Mouse (Mus musculus) ES-E14 (cell line): ENCODE results near the gene Chst15.

Experiments
- CHD2 ChIP-seq: IDR thresholded peaks from 2 replicates; pipeline ENCODE4 v1.6.1; 2014; ENCODE audit warnings: mild to moderate bottlenecking, low read depth, low read length, inconsistent platforms
- HCFC1 ChIP-seq: IDR thresholded peaks from 2 replicates; pipeline ENCODE4 v1.6.1; 2012; ENCODE audit warnings: low read length, inconsistent platforms, borderline replicate concordance; ENCODE audit not compliant: insufficient read depth
- MAFK ChIP-seq: IDR thresholded peaks from 2 replicates; pipeline ENCODE4 v1.6.1; 2014; ENCODE audit warnings: mild to moderate bottlenecking, low read depth, low read length, inconsistent platforms; ENCODE audit not compliant: insufficient read depth
- ZC3H11A ChIP-seq: IDR thresholded peaks from 2 replicates; pipeline ENCODE4 v1.6.1; 2012; ENCODE audit warnings: low read depth, mild to moderate bottlenecking, inconsistent platforms, low read length, borderline replicate concordance
- ZNF384 ChIP-seq: IDR thresholded peaks from 2 replicates; pipeline ENCODE4 v1.6.1; 2012; ENCODE audit warnings: low read depth, low read length, inconsistent platforms

GRCm38 (mm10) chr7:132249563-132250119, 67.4 kb downstream of the Chst15 start:
- TF ChIP-seq HCFC1 (no peak), ZC3H11A (no peak), MAFK (no peak), CHD2 (no peak), ZNF384 (no peak)
